7 mouse cellular contexts compared by ENCODE assay signal in the genomic region with DNA sequence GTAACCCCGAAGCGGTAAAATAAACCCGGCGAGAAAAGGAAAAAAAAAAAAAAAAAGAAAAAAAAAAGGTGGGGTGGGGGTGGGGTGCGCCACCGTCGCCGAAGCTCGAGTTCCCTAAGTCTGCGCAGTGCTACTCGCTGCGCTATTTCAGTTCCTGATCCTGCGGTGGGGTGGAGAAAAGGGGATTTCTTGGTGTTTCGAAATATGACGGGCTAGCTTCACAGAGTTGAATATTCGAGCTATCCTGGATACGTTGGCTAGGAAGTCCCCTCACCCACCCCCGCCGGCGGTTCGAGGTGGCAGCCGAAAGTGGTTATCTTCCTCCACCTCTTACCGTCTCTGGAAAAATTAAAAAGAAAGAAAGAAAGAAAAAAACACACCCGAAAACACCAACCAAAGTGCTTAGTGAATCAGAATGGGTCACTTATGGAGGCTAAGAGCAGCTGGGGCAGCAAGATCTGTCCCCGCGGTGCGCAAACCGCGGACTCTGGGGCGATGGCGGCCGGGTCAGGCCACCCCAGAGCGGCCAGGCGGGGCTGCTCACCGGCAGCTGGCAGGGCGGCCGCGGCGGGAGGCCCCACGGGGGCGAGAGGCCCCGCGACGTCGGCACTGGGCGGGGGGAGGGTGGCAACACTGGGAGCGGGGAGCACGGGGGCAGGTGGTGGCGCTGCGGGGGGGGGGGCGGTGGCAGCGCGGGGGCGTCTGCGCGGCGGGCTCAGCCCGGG. TPM values are rescaled to one million over a fixed set of nuclear protein-coding genes. Genes with fewer than 3 reads are reported as not detected.
DNase-seq lines count a peak whose midpoint lies in the region; ATAC-seq and TF ChIP-seq lines count a peak whose summit lies in the region.

No protein-coding gene starts in this region.

- H3K4me1 ChIP-seq in limb, embryonic 11.5 days (ENCODE audit: control insufficient read depth, insufficient read depth, low read length) = peaks cover 14% of the 10 kb centered on the region
- peaks cover 32% of the 10 kb centered on the region for H3K4me1 ChIP-seq in midbrain, embryonic 13.5 days (replicated peaks)
- peaks cover 14% of the 10 kb centered on the region for H3K4me1 ChIP-seq in small intestine, adult 2 months (ENCODE audit: control insufficient read depth, insufficient read depth, insufficient read length, low read length)

- no peaks in the 10 kb centered on the region for H3K9me3 ChIP-seq in limb, embryonic 11.5 days (ENCODE audit: control insufficient read depth, low read length)
- H3K9me3 ChIP-seq in midbrain, embryonic 13.5 days = no peaks in the 10 kb centered on the region

- no peaks in the 10 kb centered on the region; the same call in 1 of the 2 replicates for H3K36me3 ChIP-seq in limb, embryonic 11.5 days (ENCODE audit: control insufficient read depth, insufficient read depth, low read length)
- H3K36me3 ChIP-seq in midbrain, embryonic 13.5 days = no peaks in the 10 kb centered on the region
- peaks cover 9% of the 10 kb centered on the region; the same call in 1 of the 2 replicates for H3K36me3 ChIP-seq in small intestine, adult 2 months (ENCODE audit: control insufficient read depth, insufficient read depth, low read length)

- H3K27ac ChIP-seq in limb, embryonic 11.5 days (replicated peaks; ENCODE audit: low read depth, low read length) = peak overlapping the region; percentile 95
- peak overlapping the region; percentile 99 for H3K27ac ChIP-seq in midbrain, embryonic 13.5 days
- peak overlapping the region; percentile 99 for H3K27ac ChIP-seq in small intestine, adult 2 months (ENCODE audit: insufficient read depth, low read depth, low read length)

- WGBS in limb, embryonic 11.5 days = under 1% methylated on average over 45 of the region's 58 CpGs
- under 1% methylated on average over 35 of the region's 58 CpGs for WGBS in midbrain, embryonic 13.5 days
- under 1% methylated on average over 52 of the region's 58 CpGs for WGBS in small intestine, adult 2 months

- H3K4me2 ChIP-seq in limb, embryonic 11.5 days (ENCODE audit: low read depth, severe bottlenecking) = peak overlapping the region; percentile 74
- H3K4me2 ChIP-seq in midbrain, embryonic 13.5 days (replicated peaks) = peak overlapping the region; percentile 79

- no peak for TF ChIP-seq CTCF in small intestine, adult 2 months (IDR thresholded peaks at IDR 0.05; ENCODE audit: extremely low read depth, insufficient read length, insufficient replicate concordance, low read depth, low read length)

- no peaks in the 10 kb centered on the region for H3K27me3 ChIP-seq in limb, embryonic 11.5 days (ENCODE audit: control insufficient read depth, insufficient read depth, low read length)
- H3K27me3 ChIP-seq in midbrain, embryonic 13.5 days = no peaks in the 10 kb centered on the region
- H3K27me3 ChIP-seq in small intestine, adult 2 months (ENCODE audit: control insufficient read depth, insufficient read depth, low read length) = no peaks in the 10 kb centered on the region

- no peak; the same call in none of the 2 replicates for TF ChIP-seq POLR2A in small intestine, adult 2 months (IDR thresholded peaks at IDR 0.05; ENCODE audit: low read depth, low read length)

- peak; percentile 83 for DNase-seq in adrenal gland, adult 2 months
- DNase-seq in embryo, embryonic 11.5 days (ENCODE audit: low read depth, low spot score) = peak; percentile 47
- DNase-seq in heart, adult 11 months = peak; percentile 98
- peak; percentile 79 for DNase-seq in kidney, adult 18-20 months
- peak; percentile 74 for DNase-seq in limb, embryonic 11.5 days (ENCODE audit: low spot score)

- peak overlapping the region; percentile 91 for H3K9ac ChIP-seq in limb, embryonic 11.5 days (ENCODE audit: low read length)
- peak overlapping the region; percentile 97 for H3K9ac ChIP-seq in midbrain, embryonic 13.5 days (replicated peaks)

- peak overlapping the region; percentile 99 for H3K4me3 ChIP-seq in limb, embryonic 11.5 days (ENCODE audit: low read depth, low read length)
- peak overlapping the region; percentile 99 for H3K4me3 ChIP-seq in midbrain, embryonic 13.5 days (replicated peaks)
- H3K4me3 ChIP-seq in small intestine, adult 2 months (ENCODE audit: low read depth, low read length) = peak overlapping the region; percentile 69

- ATAC-seq in limb, embryonic 11.5 days (ENCODE audit: insufficient number of reproducible peaks, low FRiP score, low TSS enrichment, low read depth) = peak; percentile 45
- ATAC-seq in midbrain, embryonic 13.5 days = peak; percentile 46

RNA-seq across cellular contexts. Expression of a gene that starts 1.1 kb away (rescaled TPM):
- total RNA-seq in adrenal gland, adult 2 months (2021) = 10 to 100 TPM; 36.2 to 36.9 TPM
- 2.0 and 2.1 TPM in 2 replicates for polyA plus RNA-seq in adrenal gland, adult 2 months (2012; rRNA removed)
- polyA plus RNA-seq in limb, embryonic 11.5 days (2014; fragmentation: Nextera tagmentation; extraction: Ambion mirVana) = 33.5 and 34.5 TPM in 2 replicates
- 36.8 and 41.1 TPM in 2 replicates for polyA plus RNA-seq in midbrain, embryonic 13.5 days (2015; fragmentation: Nextera tagmentation; extraction: Ambion mirVana)
- polyA plus RNA-seq in small intestine, adult 2 months (2012; rRNA removed) = 3.4 and 8.5 TPM in 2 replicates

RNA-seq across cellular contexts. Expression of a gene that starts 55.9 kb away (rescaled TPM):
- total RNA-seq in adrenal gland, adult 2 months (2021) = 10 to 100 TPM in 1 of 2 experiments, 1 to 10 TPM in 1; 7.6 to 16.5 TPM
- 11.5 and 15.0 TPM in 2 replicates for polyA plus RNA-seq in adrenal gland, adult 2 months (2012; rRNA removed)
- polyA plus RNA-seq in limb, embryonic 11.5 days (2014; fragmentation: Nextera tagmentation; extraction: Ambion mirVana) = 4.5 and 4.9 TPM in 2 replicates
- polyA plus RNA-seq in midbrain, embryonic 13.5 days (2015; fragmentation: Nextera tagmentation; extraction: Ambion mirVana) = 43.4 and 47.0 TPM in 2 replicates
- 0.06 and 0.42 TPM in 2 replicates for polyA plus RNA-seq in small intestine, adult 2 months (2012; rRNA removed)

Comparison
In these comparisons a context has a peak if more than half of its experiments do, and no peak if none do; other contexts are left out.
1. Peak in every context shown above with its lines: DNase-seq, ATAC-seq, H3K4me3 ChIP-seq and H3K27ac ChIP-seq.
2. DNase-seq: peak in every context shown above with its lines; median percentile 98 in heart, adult 11 months; 83 in adrenal gland, adult 2 months; 79 in kidney, adult 18-20 months; 74 in limb, embryonic 11.5 days; 47 in embryo, embryonic 11.5 days.